Mouse (Mus musculus) thymus, postnatal 0 days (tissue): ENCODE measurements around the gene Tmie. TPM values are rescaled to one million over a fixed set of nuclear protein-coding genes. Genes with fewer than 3 reads are reported as not detected.
A peak's percentile ranks its signal among the peaks of the same experiment; 100 is the strongest.

ENCODE experiments used
- DNase-seq: peaks from one replicate; pipeline ENCODE4 v3.0.0-alpha.2; 2015; ENCODE audit warnings: low spot score
- polyA plus RNA-seq: library from polyadenylated mRNA; unstranded; fragments of >200 nt; fragmentation: Nextera tagmentation; extraction: Ambion mirVana; gene quantifications from 2 replicates; pipeline ENCODE4 v1.2.1, GENCODE M21; 2015

Tmie gene
- 6.2 and 7.1 TPM in 2 replicates for polyA plus RNA-seq

GRCm38 (mm10) chr9:110879998-110880561 is at the start of gene Tmie:
Gene Tmie (minus strand): TSS chr9:110880113.
- no peak for DNase-seq

- peak; percentile 76 for DNase-seq
Measured at GRCm38 (mm10) chr9:110922759-110923158, 42.8 kb upstream of the Tmie start.

GRCm38 (mm10) chr9:110920665-110921419 is 40.9 kb upstream of the Tmie start:
- DNase-seq, result peak; percentile 49

GRCm38 (mm10) chr9:110916786-110917185 is 36.9 kb upstream of the Tmie start, which contains the start of gene Fam240a:
Gene Fam240a (minus strand): TSS chr9:110916861.
- no peak for DNase-seq

GRCm38 (mm10) chr9:110915466-110915865 is 35.6 kb upstream of the Tmie start:
- no peak for DNase-seq

GRCm38 (mm10) chr9:110914631-110915236 is 34.8 kb upstream of the Tmie start:
- no peak for DNase-seq

GRCm38 (mm10) chr9:110909371-110909967 is 29.6 kb upstream of the Tmie start:
- peak; percentile 41 for DNase-seq

GRCm38 (mm10) chr9:110908631-110909016 is 28.7 kb upstream of the Tmie start:
- DNase-seq, result no peak

- peak; percentile 42 for DNase-seq
Measured at GRCm38 (mm10) chr9:110907838-110908630, 28.1 kb upstream of the Tmie start.

- DNase-seq, result peak; percentile 92
Measured at GRCm38 (mm10) chr9:110907201-110907837, 27.4 kb upstream of the Tmie start.

- no peak for DNase-seq
Measured at GRCm38 (mm10) chr9:110902271-110902670, 22.4 kb upstream of the Tmie start.

GRCm38 (mm10) chr9:110901204-110901603 is 21.3 kb upstream of the Tmie start:
- no peak for DNase-seq

GRCm38 (mm10) chr9:110899451-110900008 is 19.6 kb upstream of the Tmie start:
- no peak for DNase-seq

GRCm38 (mm10) chr9:110896595-110896994 is 16.7 kb upstream of the Tmie start:
- DNase-seq, result peak; percentile 88

- DNase-seq, result no peak
Measured at GRCm38 (mm10) chr9:110895994-110896393, 16.1 kb upstream of the Tmie start.

- peak; percentile 82 for DNase-seq
Measured at GRCm38 (mm10) chr9:110895507-110895906, 15.6 kb upstream of the Tmie start.

GRCm38 (mm10) chr9:110893429-110893828 is 13.5 kb upstream of the Tmie start:
- no peak for DNase-seq

- DNase-seq, result no peak
Measured at GRCm38 (mm10) chr9:110892552-110892951, 12.6 kb upstream of the Tmie start.

GRCm38 (mm10) chr9:110891077-110891828 is 11.3 kb upstream of the Tmie start:
- no peak for DNase-seq
